Mouse (Mus musculus): Measurements from ENCODE around the gene Trpv4.

Gene Trpv4

GRCm38 (mm10) chr5:114618851-114619250 is 39.4 kb downstream of the Trpv4 start:
- DNase-seq (ENCODE audit: low spot score): peak; percentile 89

DNA sequence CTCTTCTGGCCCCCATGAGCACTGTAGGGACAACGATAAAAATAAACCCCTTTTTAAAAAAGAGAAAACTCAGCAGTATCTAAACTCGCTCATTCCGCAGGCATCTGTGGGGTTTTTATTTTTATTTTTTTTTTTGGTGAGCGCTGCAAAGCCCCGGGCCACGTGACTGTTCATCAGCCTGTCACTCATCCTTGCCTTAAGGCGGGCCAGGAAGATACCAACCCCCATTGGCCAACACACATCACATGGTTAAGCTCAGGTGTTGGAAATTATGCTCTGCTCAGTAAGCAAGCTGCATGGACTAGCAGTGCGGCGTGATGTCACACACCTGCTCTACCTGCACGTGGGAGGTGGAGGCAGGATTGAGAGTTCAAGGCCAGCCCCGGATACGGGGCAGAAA is 40.4 kb downstream of the Trpv4 start:
- no peak for DNase-seq (ENCODE audit: low spot score)

GRCm38 (mm10) chr5:114616336-114617061 is 41.7 kb downstream of the Trpv4 start:
- DNase-seq (ENCODE audit: low spot score): no peak

- no peak for DNase-seq (ENCODE audit: low spot score)
Measured at GRCm38 (mm10) chr5:114614863-114615262, 43.4 kb downstream of the Trpv4 start.

DNA sequence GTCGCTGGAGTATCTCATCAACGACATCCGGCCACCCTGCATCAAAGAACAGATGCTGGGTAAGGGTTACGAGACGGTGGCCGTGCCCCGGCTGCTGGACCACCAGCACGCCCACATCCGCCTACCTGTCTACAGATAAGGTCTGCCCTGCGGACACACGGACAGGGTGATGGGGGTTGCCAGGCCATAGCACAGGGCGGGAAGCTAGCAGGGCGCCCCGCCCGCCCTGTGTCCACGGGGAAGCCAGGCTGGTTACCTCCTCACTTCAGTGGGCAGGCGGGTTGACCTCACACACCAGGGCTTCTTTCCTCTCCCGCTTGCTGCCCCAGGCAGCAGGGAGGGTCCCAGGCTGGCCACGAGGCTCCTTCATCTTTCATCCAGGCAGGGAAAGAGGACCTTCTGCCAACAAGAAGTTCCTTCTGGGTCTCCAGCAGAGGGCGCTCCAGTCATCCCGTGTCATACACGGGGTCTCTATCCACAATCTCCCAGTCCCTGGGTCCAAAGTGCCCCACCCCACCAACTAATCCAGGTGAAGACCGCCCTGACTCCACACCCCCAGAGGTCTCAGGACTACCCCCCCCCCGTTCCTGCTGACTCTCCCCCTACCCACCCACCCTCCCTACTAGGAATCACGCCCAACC is 46.1 kb downstream of the Trpv4 start:
- DNase-seq (ENCODE audit: low spot score): peak; percentile 68

- no peak for DNase-seq (ENCODE audit: low spot score)
Measured at GRCm38 (mm10) chr5:114611256-114611655, 47.0 kb downstream of the Trpv4 start.

- DNase-seq (ENCODE audit: low spot score): peak; percentile 86
Measured at GRCm38 (mm10) chr5:114608516-114608915, 49.7 kb downstream of the Trpv4 start.

GRCm38 (mm10) chr5:114607651-114608050 is 50.6 kb downstream of the Trpv4 start:
- DNase-seq (ENCODE audit: low spot score): no peak

DNA sequence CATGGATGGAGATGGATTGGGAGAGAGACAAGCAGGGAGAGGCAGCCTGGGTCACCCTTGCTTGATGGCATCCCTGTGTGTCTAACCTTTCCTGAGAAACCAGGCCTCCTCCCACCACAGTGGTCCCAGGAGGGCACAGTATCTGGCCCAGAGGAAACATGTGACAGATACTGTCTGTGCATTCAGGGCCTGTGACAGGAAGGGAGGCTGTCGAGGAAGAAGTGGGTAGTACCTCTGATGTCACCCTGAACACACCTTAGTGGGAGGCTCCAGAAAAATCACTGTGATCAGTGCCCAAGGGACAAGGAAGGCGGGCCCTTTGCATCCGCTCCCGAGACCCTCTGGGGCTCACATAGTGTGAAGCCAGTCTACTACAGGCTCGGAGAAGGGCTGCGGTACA is 52.2 kb downstream of the Trpv4 start:
- DNase-seq (ENCODE audit: low spot score): no peak

DNA sequence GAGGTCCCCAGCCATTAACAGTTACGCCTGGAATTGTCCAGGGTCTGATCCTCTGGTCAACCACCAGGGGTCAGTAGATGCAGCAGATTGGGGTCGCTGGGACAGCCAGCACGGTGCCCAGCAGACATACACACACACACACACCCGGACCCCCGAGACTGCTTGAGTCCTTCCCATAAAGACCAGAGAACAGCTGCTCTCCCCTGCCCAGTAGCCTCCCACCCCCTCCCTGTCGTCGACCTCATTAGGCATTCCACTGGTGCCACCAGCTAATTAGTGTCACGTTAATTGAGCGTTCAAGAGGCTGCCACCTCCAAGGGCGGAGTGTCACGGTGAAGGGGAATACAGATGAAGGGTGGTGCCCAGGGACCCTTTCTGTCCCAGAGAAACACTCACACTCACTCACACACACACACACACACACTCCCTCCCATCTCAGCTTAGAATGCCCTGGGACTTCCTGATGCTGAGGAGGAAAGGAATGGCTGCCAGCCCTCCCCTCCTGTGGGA is 53.4 kb downstream of the Trpv4 start:
- DNase-seq (ENCODE audit: low spot score): peak; percentile 74

DNA sequence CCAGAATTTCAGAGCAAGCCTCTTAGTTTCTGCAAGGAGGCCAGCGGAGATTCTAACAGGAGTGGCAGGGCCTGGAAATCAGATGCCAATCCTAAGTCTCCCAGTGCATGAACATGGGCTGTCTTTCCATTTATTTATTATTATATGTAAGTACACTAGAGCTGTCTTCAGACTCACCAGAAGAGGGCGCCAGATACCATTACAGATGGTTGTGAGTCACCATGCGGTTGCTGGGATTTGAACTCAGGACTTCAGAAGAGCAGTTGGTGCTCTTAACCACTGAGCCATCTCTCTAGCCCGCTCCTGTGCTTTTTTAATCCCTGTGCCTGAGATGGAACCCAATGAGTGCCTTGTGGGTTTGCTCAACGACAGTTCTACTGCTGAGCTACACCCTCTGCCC is 54.2 kb downstream of the Trpv4 start:
- DNase-seq (ENCODE audit: low spot score): peak; percentile 39

- DNase-seq (ENCODE audit: low spot score): no peak
Measured at GRCm38 (mm10) chr5:114602012-114602411, 56.2 kb downstream of the Trpv4 start.

- no peak for DNase-seq (ENCODE audit: low spot score)
Measured at GRCm38 (mm10) chr5:114597652-114598051, 60.6 kb downstream of the Trpv4 start.

DNA sequence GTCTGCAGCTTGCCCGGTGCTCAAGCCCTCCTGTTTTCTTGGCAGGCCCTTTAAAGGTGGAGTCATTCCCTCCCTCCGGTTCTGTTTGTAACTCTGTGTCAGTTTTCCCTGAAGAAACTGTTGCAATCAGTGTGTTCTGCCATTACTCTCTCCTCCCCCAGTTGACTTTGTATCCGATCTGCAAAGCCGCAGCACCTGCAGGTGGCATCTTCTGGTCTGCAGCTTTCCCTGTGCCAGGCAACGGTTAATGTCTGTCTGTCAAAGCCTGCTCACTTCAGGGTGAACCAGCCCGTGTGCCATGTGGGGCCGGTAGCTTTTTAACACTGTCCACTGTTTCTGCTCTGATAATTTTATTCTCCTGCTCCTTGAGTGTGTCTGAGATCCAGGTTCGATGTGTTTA is 61.0 kb downstream of the Trpv4 start:
- DNase-seq (ENCODE audit: low spot score): no peak

GRCm38 (mm10) chr5:114596604-114597003 is 61.6 kb downstream of the Trpv4 start:
- peak; percentile 71 for DNase-seq (ENCODE audit: low spot score)

- peak; percentile 26 for DNase-seq (ENCODE audit: low spot score)
Measured at GRCm38 (mm10) chr5:114594741-114595241, 63.4 kb downstream of the Trpv4 start.

DNA sequence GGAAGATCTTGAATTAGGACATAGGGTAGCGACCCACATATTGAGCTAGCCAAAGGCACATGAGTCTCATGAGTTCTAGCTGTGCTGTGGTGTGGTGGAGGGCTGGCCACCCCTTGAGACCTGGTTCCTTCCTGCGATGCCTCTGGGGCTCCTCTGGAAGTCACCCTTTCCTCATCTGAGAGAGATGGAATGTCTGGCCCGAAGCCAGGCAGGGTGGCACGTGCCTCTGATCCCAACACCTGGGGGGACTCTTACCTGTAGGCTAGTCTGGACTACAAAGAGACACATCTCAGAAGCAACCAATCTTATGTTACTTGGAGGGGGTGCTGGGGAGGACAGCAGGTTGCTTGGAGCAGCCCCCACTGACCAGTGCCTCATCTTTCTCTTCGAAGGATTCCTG is 64.3 kb downstream of the Trpv4 start:
- DNase-seq (ENCODE audit: low spot score): no peak

DNA sequence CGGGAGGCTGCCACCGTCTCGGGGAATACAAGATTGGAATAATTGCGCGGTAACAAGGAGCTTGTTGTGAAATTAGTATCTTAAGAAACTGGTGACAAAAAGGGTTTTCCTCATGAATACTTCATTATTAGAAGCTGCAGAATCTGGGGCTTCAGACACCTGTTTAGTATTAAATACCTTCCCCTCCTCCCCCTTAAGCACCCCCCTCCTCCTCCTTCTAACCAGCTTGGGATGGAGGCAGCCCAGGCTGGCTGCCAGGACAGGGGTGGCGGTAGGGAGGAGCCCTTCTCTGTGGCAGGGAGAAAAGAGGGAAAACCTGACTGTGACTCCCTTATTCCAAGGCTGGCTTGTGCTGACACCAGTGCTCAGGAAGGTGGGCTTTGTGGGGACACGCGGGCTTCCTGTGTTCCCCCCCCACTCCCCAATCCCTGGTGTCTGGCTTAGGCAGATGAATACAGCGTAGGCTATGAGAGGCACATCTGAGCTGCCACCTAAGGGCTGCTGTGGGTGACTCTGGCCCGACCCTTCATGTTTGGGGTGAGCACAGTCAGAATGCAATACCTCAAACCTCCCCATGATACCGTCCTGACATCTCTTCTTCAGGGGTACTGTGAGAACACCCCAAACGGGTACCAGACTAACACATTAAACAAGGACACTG is 64.9 kb downstream of the Trpv4 start:
- DNase-seq (ENCODE audit: low spot score): no peak

DNA sequence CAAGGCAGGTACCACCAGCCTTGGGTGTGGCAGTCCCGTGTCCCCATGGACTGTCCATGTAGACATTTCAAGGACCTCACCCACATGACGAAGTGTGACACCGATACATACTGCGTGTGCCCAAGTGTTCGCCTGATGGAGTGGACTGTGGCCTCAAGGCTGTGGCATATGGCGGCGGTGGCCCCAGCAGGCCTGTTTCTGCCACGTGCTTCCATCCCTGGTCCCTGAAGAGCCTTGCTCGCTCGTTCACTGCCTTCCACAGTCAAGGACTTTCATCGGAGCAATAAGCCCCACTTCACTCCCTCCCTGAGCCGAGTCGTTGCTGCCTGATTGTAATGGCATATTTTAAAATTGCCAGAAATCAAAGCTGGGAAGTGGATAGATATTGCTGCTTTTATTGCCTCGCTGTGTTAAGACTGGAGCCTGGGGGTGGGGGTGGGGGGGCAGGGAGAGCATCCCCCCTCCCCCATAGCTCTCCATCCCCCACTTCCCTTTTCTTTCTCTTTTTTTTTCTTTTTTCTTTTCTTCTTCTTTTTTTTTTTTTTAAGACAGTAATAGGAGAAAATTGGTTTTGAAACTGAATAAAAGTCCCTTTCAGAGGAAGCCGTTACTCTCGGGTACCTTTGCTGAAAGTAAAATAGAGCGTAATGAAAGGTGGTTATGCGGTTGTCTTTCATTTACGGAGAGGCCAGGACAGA is 65.6 kb downstream of the Trpv4 start:
- no peak for DNase-seq (ENCODE audit: low spot score)

GRCm38 (mm10) chr5:114591151-114591561 is 67.1 kb downstream of the Trpv4 start:
- DNase-seq (ENCODE audit: low spot score): no peak

DNA sequence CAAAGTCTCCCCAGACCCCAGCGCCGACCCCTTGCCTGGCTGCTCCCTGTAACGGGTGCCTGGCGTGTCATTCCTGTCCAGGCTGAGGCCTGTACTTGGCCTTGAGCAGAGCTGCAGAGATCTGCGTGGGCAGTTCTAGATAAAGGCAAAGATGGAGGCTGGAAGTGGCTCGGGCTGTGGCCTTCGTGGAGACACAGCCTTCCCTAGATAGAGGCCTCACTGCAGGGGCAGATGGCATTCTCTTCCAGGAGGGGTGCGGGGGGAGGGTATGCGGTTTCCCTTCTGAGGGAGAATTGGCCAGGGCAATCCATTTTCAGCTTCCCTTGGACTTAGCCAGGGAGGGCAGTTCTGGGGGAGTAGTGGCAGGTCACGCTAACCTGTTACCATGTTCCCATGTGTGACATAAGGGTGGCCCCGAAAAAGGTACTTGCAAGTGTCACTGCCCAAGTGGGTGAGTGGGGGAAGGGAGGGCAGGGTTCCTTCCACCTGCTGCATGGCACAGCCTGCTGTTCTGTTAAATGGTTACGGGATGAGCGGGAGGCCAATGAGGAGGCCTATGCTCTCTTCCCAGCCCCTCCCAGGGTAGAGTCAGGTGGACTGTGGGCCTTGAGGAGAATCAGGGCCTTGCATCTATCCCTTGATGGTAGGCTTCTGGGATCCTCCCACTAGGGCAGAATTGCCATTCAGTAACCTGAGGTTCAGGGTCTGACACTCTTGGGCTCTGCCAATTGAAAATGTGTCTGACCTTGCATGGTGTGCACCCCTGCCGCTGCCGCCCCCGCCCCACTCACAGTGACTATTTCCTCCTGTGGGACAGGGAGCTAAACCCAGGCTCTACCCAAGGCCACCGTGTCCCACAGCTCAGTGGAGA is 67.9 kb downstream of the Trpv4 start:
- no peak for DNase-seq (ENCODE audit: low spot score)

All from embryo, embryonic 10.5 days (tissue).